Mouse (Mus musculus): ENCODE data around the gene M1ap. TPM values are rescaled to one million over a fixed set of nuclear protein-coding genes. Genes with fewer than 3 reads are reported as not detected.
A peak's percentile ranks its signal among the peaks of the same experiment; 100 is the strongest.

Gene M1ap
- polyA plus RNA-seq, 1 experiment from 2014 or later: 12.7 TPM

DNA sequence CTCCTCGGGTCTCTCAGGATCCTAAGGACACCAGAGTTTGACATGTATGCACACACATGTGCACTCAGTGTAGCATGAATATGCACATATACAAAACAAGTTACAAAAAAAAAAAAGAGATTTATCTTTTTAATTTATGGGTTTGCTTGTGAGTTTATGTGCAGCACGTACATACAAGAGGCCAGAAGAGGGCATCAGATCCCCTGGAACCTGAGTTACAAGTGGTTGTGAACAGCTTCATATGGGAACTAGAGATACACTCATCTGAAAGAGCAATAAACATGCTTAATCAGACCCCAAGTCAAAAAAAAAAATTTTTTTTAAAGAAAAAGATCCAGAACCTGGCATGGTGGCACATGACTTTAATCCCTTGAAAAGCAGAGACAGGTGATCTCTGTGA, 128.3 kb downstream of the M1ap start:
- peaks cover 67% of the 10 kb centered on the region for H3K27me3 ChIP-seq (ENCODE audit: control insufficient read depth, insufficient read depth, low read depth, low read length)
- H3K4me2 ChIP-seq (ENCODE audit: low read depth, low read length): no peak overlapping the region
- 13% methylated on average over 2 of the region's 2 CpGs for WGBS (ENCODE audit: insufficient replicate concordance)
- no peak overlapping the region for H3K4me3 ChIP-seq (ENCODE audit: low read depth, low read length)
- no peak overlapping the region for H3K27ac ChIP-seq (ENCODE audit: low read length)
- H3K4me1 ChIP-seq (ENCODE audit: control insufficient read depth, low read depth, low read length): peaks cover 25% of the 10 kb centered on the region
- H3K9ac ChIP-seq (ENCODE audit: low read depth, low read length): no peak overlapping the region
- H3K36me3 ChIP-seq (ENCODE audit: control insufficient read depth, insufficient read depth): no peaks in the 10 kb centered on the region
- ATAC-seq (ENCODE audit: low read depth): no peak
- H3K9me3 ChIP-seq (replicated peaks; ENCODE audit: control insufficient read depth, low read length): no peaks in the 10 kb centered on the region

- ATAC-seq (ENCODE audit: low read depth): peak; percentile 33
Observed at GRCm38 (mm10) chr6:83077630-83078323, 131.1 kb downstream of the M1ap start, which contains the start of gene Pcgf1. Gene Pcgf1 (plus strand): TSS chr6:83077869.

DNA sequence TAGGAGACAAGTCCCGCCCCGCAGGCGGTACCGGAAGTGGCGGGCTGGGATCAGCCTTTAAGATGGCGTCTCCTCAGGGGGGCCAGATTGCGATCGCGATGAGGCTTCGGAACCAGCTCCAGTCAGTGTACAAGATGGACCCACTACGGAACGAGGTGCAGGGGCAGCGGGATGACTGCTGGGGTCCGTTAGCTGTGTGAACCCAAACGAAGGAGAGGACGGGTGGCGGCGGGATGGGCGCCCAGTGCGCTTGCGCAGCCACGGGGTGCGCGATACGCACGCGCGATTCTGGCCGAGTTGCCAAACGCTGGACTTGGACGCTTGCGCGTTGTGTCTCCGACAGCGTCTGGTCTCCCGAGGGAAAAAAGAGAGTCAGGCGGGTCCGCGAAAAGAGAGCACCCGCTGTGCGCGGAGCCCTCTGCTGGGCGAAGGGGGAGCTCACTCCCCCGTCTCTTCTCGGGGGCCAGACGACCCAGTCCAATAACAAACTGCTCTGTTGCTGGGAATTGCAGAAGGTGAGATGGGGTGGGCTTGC, 131.7 kb downstream of the M1ap start:
- Histone ChIP-seq H3K9ac (ENCODE audit: low read depth, low read length) (peak overlapping the region; percentile 92), H3K9me3 (replicated peaks; ENCODE audit: control insufficient read depth, low read length) (no peaks in the 10 kb centered on the region), H3K4me1 (ENCODE audit: control insufficient read depth, low read depth, low read length) (peaks cover 11% of the 10 kb centered on the region), H3K4me2 (ENCODE audit: low read depth, low read length) (peak overlapping the region; percentile 98), H3K27ac (ENCODE audit: low read length) (peak overlapping the region; percentile 83), H3K36me3 (ENCODE audit: control insufficient read depth, insufficient read depth) (peaks cover 2% of the 10 kb centered on the region; the same call in 1 of the 2 replicates), H3K4me3 (ENCODE audit: low read depth, low read length) (peak overlapping the region; percentile 87), H3K27me3 (ENCODE audit: control insufficient read depth, insufficient read depth, low read depth, low read length) (peaks cover 40% of the 10 kb centered on the region)
- under 1% methylated on average over 46 of the region's 46 CpGs for WGBS (ENCODE audit: insufficient replicate concordance)
- ATAC-seq (ENCODE audit: low read depth): peak; percentile 92

More at GRCm38 (mm10) chr6:83077630-83078323, 131.1 kb downstream of the M1ap start, which contains the start of gene Pcgf1:
- H3K36me3 ChIP-seq (ENCODE audit: control insufficient read depth, insufficient read depth): peaks cover 2% of the 10 kb centered on the region; the same call in 1 of the 2 replicates
- H3K9ac ChIP-seq (ENCODE audit: low read depth, low read length): peak within 1 kb of the TSS; percentile 92
- peak within 1 kb of the TSS; percentile 98 for H3K4me2 ChIP-seq (ENCODE audit: low read depth, low read length)
- H3K4me1 ChIP-seq (ENCODE audit: control insufficient read depth, low read depth, low read length): peaks cover 11% of the 10 kb centered on the region
- H3K9me3 ChIP-seq (replicated peaks; ENCODE audit: control insufficient read depth, low read length): no peaks in the 10 kb centered on the region
- peak within 1 kb of the TSS; percentile 87 for H3K4me3 ChIP-seq (ENCODE audit: low read depth, low read length)
- peak within 1 kb of the TSS; percentile 83 for H3K27ac ChIP-seq (ENCODE audit: low read length)
- under 1% methylated on average over 54 of the region's 54 CpGs for WGBS (ENCODE audit: insufficient replicate concordance)
- peaks cover 39% of the 10 kb centered on the region for H3K27me3 ChIP-seq (ENCODE audit: control insufficient read depth, insufficient read depth, low read depth, low read length)

Small RNAs within 50 kb of the gene (microRNA-seq; reads per million reads assigned to microRNA genes)
- gene Mir7040: not detected

Other genes with a start within 250 kb of the M1ap start
- 41.3 and 46.6 TPM in 2 replicates for gene Pole4, start 241.5 kb upstream of the M1ap start, polyA plus RNA-seq (2015; fragmentation: Nextera tagmentation; extraction: Ambion mirVana)
- gene Hk2, start 172.4 kb upstream of the M1ap start, polyA plus RNA-seq (2015; fragmentation: Nextera tagmentation; extraction: Ambion mirVana): 5.0 and 6.4 TPM in 2 replicates
- 0.06 and 0.11 TPM in 2 replicates for gene Sema4f, start 7.1 kb upstream of the M1ap start, polyA plus RNA-seq (2015; fragmentation: Nextera tagmentation; extraction: Ambion mirVana)
- gene Dok1, start 86.6 kb downstream of the M1ap start, polyA plus RNA-seq (2015; fragmentation: Nextera tagmentation; extraction: Ambion mirVana): 15.7 and 16.1 TPM in 2 replicates
- gene Loxl3, start 87.3 kb downstream of the M1ap start, polyA plus RNA-seq (2015; fragmentation: Nextera tagmentation; extraction: Ambion mirVana): 1.9 and 2.1 TPM in 2 replicates
- gene Aup1, start 107.6 kb downstream of the M1ap start, polyA plus RNA-seq (2015; fragmentation: Nextera tagmentation; extraction: Ambion mirVana): 180 and 190 TPM in 2 replicates
- 72.0 and 72.4 TPM in 2 replicates for gene Htra2, start 108.4 kb downstream of the M1ap start, polyA plus RNA-seq (2015; fragmentation: Nextera tagmentation; extraction: Ambion mirVana)
- 9.0 and 9.3 TPM in 2 replicates for gene Dqx1, start 110.9 kb downstream of the M1ap start, polyA plus RNA-seq (2015; fragmentation: Nextera tagmentation; extraction: Ambion mirVana)
- gene Tlx2, start 123.4 kb downstream of the M1ap start, polyA plus RNA-seq (2015; fragmentation: Nextera tagmentation; extraction: Ambion mirVana): not detected in 2 replicates
- 15.6 and 17.1 TPM in 2 replicates for gene Pcgf1, start 131.0 kb downstream of the M1ap start, polyA plus RNA-seq (2015; fragmentation: Nextera tagmentation; extraction: Ambion mirVana)
- 0.25 and 0.48 TPM in 2 replicates for gene Lbx2, start 139.5 kb downstream of the M1ap start, polyA plus RNA-seq (2015; fragmentation: Nextera tagmentation; extraction: Ambion mirVana)
- 0.59 and 1.1 TPM in 2 replicates for gene Ccdc142, start 154.7 kb downstream of the M1ap start, polyA plus RNA-seq (2015; fragmentation: Nextera tagmentation; extraction: Ambion mirVana)
- 0.81 and 1.1 TPM in 2 replicates for gene Gm42688, start 154.7 kb downstream of the M1ap start, polyA plus RNA-seq (2015; fragmentation: Nextera tagmentation; extraction: Ambion mirVana)
- gene Mrpl53, start 162.1 kb downstream of the M1ap start, polyA plus RNA-seq (2015; fragmentation: Nextera tagmentation; extraction: Ambion mirVana): 66.1 and 73.4 TPM in 2 replicates
- 4.5 and 6.8 TPM in 2 replicates for gene Mogs, start 168.6 kb downstream of the M1ap start, polyA plus RNA-seq (2015; fragmentation: Nextera tagmentation; extraction: Ambion mirVana)
- gene Wbp1, start 174.7 kb downstream of the M1ap start, polyA plus RNA-seq (2015; fragmentation: Nextera tagmentation; extraction: Ambion mirVana): 27.2 and 28.3 TPM in 2 replicates
- 4.1 and 5.2 TPM in 2 replicates for gene Ino80b, start 178.5 kb downstream of the M1ap start, polyA plus RNA-seq (2015; fragmentation: Nextera tagmentation; extraction: Ambion mirVana)
- gene Rtkn, start 188.6 kb downstream of the M1ap start, polyA plus RNA-seq (2015; fragmentation: Nextera tagmentation; extraction: Ambion mirVana): 16.1 and 16.4 TPM in 2 replicates
- gene Wdr54, start 209.5 kb downstream of the M1ap start, polyA plus RNA-seq (2015; fragmentation: Nextera tagmentation; extraction: Ambion mirVana): 0.39 and 0.85 TPM in 2 replicates
- gene 1700003E16Rik, start 209.5 kb downstream of the M1ap start, polyA plus RNA-seq (2015; fragmentation: Nextera tagmentation; extraction: Ambion mirVana): 0.15 and 0.30 TPM in 2 replicates
- 23.0 and 26.9 TPM in 2 replicates for gene Dctn1, start 219.0 kb downstream of the M1ap start, polyA plus RNA-seq (2015; fragmentation: Nextera tagmentation; extraction: Ambion mirVana)

Measured in liver, embryonic 16.5 days (tissue).